Comparison of ENCODE assay signal across 16 mouse cellular contexts in genomic region chr19:55055634-55056269, GRCm38 (mm10).
"Had no signal": no experiment of that assay in that cellular context is flagged by ENCODE, and none has a peak within 500 bp of the region (broad histone marks: within the 10 kb centered on the region; RNA-seq: fewer than 3 reads in every experiment).

No protein-coding gene starts in this region.

- H3K4me2 ChIP-seq: lung, embryonic 15.5 days; midbrain, embryonic 11.5 days; midbrain, embryonic 13.5 days; midbrain, embryonic 15.5 days; neural tube, embryonic 12.5 days; stomach, embryonic 15.5 days had no signal

- H3K4me3 ChIP-seq: lung, embryonic 15.5 days; megakaryocyte, embryonic 14.5 days; midbrain, embryonic 13.5 days; midbrain, embryonic 15.5 days; neural tube, embryonic 12.5 days; stomach, embryonic 15.5 days had no signal

- H3K27me3 ChIP-seq: lung, embryonic 15.5 days; midbrain, embryonic 15.5 days; neural tube, embryonic 12.5 days; stomach, embryonic 15.5 days had no signal

- H3K9me3 ChIP-seq: lung, embryonic 15.5 days; midbrain, embryonic 13.5 days; midbrain, embryonic 15.5 days; neural tube, embryonic 12.5 days had no signal

- H3K27ac ChIP-seq: lung, embryonic 15.5 days; macrophage; midbrain, embryonic 13.5 days; midbrain, embryonic 15.5 days; neural tube, embryonic 12.5 days; stomach, embryonic 15.5 days; stomach, postnatal 0 days had no signal

- H3K9ac ChIP-seq: lung, embryonic 15.5 days; midbrain, embryonic 13.5 days; midbrain, embryonic 15.5 days; neural tube, embryonic 12.5 days; stomach, embryonic 15.5 days had no signal

- DNase-seq: lung, adult 2 months; lung, postnatal 14 days; lung, postnatal 36 days; right cerebral cortex, postnatal 14 days; thymus, adult 2 months; thymus, postnatal 25 days; thymus, postnatal 4 days had no signal

- ATAC-seq: midbrain, embryonic 13.5 days; midbrain, embryonic 15.5 days had no signal

- H3K36me3 ChIP-seq: lung, embryonic 15.5 days; midbrain, embryonic 13.5 days; midbrain, embryonic 15.5 days; neural tube, embryonic 12.5 days; stomach, embryonic 15.5 days had no signal

- H3K4me1 ChIP-seq: lung, embryonic 15.5 days; midbrain, embryonic 13.5 days; midbrain, embryonic 15.5 days; neural tube, embryonic 12.5 days; stomach, embryonic 15.5 days had no signal
